Mouse (Mus musculus): ENCODE results near the gene AA467197. TPM values are rescaled to one million over a fixed set of nuclear protein-coding genes. Genes with fewer than 3 reads are reported as not detected.

AA467197 gene
- under 1 TPM in 1 of 2 experiments, not detected in 1; 0.56 TPM for total RNA-seq (2021)
- long read RNA-seq, experiment 1: 0 reads
- long read RNA-seq, experiment 2: 0 reads

DNA sequence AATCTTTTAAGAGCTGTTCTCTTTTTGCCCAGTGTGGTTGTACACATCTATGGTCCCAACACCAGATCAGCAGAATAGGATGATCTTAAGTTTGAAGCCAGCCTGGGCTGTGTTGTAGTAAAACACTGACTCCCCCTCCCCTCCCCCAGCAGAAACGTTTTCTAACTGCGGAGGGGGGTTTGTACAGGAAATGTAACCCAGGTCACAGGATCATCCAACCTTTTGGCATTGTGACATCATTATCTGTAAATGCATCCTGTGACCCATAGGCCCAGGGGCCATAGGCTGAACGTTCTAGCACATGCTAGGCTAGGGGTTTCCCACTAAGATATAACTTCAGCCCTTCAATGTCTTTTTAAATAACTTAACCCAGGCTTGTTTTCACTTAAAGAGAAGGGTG lies at the start of gene AA467197:
Gene AA467197, plus strand, starts transcription at position 301 of the 400 bp plus-strand sequence.
- intact Hi-C loops (cut with DNase I): loop anchor here (10.0 kb wide), 1 partner anchor 118 kb away; no protein-coding TSS in a partner anchor
- DNase-seq: no peak

DNA sequence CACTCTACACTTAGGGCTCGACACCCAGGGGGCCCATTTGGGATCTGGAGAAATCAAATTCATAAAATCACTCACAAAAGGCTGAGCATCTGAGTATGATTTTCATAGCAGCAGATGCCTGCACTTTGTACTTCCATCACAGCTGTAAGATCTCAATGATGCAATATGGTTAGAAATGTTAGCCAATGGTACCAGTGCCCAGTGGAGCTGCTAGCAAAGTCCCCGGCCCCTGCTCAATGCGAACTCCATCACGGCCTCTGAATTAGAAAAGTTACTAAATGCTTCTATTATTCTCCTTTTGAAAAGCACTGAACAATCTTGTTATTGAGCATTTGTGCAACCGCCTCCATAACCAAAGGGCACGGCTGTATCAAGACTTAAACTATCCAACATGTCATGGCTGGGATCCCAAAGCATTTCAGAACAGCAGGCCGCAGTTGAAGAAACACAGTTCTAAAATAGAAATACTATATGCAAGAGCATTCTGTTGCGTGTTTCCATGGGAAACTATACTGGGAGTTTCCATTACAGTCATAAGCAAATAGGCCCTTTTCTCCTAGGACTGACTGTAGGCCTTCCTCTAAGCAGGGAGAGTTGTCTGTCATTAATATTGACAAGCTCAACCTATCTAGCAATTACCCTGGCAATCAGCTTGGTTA lies 48.8 kb upstream of the AA467197 start:
- intact Hi-C loops (cut with DNase I): no loop called here
- no peak for DNase-seq

DNA sequence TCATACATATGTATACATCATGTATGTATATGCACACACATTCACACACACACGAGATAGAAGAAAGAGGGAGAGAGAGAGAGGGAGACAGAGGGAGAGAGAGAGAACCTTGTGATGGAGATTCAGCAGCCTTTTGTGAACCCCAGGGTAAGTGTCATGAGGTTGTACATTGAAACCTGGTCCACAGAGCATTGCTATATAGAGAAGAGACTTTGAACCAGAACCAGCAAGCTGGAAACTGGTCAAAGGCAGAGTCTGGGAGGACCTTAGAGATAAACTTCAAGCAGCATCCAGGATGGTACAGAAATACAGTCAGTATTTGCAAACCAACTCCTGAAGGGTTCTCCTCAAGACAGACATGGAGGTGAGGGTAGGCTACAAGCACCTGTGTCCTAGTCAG lies 46.4 kb upstream of the AA467197 start:
- intact Hi-C loops (cut with DNase I): no loop called here
- DNase-seq: no peak

DNA sequence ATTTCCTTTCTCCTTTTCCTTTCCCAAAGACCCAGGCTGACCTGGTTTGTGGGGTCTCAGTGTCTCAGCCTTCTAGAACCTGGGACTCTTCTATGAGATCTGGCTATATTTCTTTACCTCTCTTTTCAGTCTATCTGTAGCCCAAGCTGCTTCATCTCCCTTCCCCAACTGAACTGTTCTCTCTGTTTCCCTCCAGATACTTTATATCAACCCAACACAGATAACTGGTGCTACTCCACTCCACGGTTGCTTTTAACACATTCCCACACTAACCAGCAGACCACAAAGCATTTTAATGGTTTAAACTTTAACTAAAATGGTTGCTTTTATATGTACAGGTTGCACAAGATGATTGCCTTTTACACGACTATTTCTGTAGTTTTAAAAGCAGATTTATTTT lies 45.6 kb upstream of the AA467197 start:
- DNase-seq: no peak
- intact Hi-C loops (cut with DNase I): no loop called here

DNA sequence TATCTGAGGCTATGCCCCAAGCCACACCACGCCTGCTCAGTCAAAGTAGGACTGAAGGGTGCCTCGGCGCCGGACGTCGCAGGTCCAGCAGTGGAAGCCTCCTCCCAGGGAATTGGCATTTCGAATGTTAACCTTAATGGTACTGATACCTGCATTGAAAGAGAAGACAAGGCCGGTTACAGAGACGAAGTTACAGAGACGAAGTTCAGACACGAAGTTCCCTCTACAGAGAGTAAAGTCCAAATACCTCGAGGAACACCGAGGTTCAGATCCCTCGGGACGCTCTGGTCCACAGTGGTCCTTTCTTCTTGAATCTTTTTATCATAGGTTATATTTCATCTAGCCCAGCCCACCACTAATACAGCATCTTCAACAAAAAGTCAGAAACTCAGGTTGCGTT lies 41.3 kb upstream of the AA467197 start:
- intact Hi-C loops (cut with DNase I): no loop called here
- no peak for DNase-seq

DNA sequence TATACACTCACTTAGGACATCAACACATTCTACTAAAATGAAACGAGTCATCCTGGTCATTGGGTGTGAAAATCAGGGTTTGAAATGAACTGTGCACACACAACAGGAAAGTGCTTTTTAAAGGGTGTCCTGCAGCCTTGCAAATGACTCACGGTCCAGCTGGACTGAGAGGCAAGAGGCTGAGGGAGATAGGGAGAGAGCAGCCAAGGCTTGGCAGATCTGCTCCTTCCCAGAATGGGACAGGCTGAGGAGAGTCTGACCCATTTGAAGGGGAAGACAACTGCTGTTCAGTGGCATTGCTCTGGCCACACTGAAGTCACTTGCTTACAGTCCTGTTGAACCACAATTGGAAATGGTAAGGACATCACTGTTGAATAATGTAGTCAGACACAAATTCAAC lies 37.0 kb upstream of the AA467197 start:
- intact Hi-C loops (cut with DNase I): no loop called here
- peak in 1 of 2 experiments; percentile 15 for DNase-seq

DNA sequence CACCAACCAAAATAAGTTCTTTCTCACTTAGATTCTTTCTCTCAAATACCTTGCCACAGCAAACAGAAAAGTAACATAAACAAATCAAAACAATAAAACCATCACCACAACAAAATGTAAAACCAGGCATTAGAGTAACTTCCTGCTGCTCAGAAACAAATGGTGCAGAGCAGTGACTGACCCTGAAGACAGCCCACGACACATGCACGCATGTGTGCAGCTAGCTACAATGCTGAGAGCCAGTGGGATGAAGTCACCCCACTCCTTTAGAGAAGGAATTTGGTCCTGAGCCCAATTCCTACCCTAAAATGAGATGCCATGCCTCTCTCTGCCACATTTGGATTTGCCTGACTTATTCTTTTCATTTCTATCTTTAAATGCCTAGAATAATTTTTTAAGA lies 35.4 kb upstream of the AA467197 start:
- intact Hi-C loops (cut with DNase I): no loop called here
- no peak for DNase-seq

DNA sequence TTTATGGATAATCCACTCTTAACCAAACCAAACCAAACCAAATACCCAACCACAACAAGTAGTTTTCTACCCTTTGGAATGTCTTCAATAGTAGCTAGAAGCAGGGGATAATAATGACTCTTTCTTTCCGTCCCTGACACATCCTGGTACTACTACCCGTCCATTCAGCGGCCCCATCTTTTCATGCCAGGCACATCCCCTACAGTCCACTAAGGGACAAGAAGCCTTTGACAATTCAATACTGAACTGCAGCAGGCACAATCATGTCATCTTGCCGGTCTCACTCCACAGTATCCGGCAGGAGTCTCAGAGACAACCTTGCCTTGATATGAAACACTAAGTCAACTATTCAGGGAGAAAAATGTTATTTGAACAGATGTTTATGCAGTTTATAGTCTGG lies 31.0 kb upstream of the AA467197 start:
- DNase-seq: no peak
- intact Hi-C loops (cut with DNase I): no loop called here

DNA sequence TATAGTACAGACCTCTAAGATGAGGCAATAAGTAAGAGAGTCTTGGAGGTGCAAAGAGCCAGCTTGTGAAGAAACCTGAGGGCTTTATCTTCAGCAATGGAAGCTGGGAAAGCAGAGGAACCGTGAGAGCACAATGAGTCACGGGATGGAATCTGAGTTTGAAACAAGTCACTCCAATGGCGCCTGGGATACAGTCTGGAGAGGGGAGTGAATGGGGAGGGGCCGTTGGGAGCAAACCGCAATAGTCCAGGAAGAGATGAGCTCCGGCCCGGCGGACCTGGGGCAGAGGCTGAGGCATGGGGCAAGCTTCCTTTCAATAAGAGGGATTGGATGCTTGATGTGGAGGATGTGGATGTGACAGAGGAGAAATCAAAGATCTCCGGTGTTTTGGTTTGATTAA lies 28.0 kb upstream of the AA467197 start:
- intact Hi-C loops (cut with DNase I): no loop called here
- DNase-seq: no peak

DNA sequence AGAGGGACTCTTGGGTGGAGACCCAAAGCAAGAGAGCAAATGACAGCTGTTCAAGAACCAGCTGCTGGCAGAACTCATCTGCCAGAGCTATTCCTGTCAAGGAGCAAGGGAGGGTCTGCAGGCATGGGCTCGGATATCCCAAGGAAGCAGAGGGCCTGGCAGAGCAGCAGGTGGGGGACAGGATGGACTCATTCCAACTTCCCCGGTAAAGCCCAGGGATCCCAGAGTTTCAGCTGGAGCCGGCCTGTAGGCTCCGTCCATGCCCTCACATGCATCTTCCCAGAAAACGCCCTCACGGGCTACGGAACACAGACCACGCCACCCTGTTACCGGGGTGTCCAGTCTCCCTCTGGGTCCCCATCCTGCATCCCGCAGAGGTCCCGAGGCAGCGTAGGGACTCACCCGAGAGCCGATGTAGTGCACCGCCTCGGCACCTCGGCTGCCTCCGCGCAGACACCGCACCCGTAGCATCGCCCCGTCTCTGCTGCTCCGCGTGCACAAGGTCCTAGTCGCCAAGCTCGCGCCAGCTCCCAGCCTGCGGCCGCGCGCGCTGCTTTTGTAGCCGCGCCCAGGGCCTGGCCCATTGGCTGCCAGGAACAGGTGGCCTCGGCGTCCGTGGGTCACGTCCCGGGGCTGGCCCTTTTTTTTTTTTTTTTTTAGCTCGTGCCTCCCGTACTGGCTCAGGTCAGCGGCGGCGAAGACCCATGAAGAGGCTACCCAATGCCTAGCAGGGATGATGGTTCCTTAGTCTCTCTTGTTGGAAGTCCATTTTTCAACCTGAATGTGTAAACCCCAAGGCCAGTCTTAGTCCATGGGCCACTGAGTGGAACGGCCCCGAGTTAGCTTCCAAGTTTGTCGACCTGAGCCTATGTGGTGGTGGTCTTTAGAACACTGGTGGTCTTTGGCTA lies 25.8 kb upstream of the AA467197 start, which contains the start of gene Gatm:
Gene Gatm, minus strand, starts transcription at position 558 of the 908 bp plus-strand sequence.
- peak; percentile 45 to 59 for DNase-seq
- intact Hi-C loops (cut with DNase I): loop anchor here (5.0 kb wide), 1 partner anchor 39 kb away; no protein-coding TSS in a partner anchor

DNA sequence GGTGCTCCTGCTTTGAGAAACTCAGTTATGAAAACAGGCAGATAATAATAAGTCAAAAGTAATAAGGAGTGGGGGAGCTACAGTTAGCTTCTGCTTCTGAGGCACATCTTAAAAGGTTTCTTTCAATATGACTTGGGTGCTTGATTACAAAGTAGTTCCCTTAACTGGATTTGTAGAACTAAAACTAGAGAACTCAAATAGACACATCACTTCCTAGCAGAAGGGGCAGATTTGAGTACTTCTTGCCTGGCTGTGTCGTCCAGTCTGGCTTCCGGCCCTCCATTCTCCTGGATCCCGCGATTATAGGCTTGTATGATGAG lies 25.2 kb upstream of the AA467197 start:
- DNase-seq: no peak
- intact Hi-C loops (cut with DNase I): loop anchor here (5.0 kb wide), 1 partner anchor 39 kb away; no protein-coding TSS in a partner anchor

DNA sequence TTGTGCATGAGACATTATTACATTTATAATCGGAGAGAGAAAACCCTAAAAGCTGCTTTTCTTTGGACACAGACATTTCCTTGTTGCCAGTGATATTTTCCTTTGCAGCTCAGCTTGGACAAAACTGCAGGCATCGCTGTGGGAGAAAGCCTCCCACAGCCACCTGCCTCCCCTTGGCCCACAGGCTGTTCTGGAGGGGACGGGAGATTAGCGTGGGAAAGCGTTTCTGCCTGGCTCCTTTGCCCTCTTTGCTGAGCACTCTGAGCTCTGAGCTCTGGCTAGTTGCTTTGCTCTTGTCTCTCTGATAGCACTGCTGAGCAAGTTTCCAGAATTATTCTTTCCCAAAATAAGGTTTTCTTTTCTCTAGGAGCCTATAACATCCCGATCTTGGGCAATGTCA lies 20.5 kb upstream of the AA467197 start:
- intact Hi-C loops (cut with DNase I): no loop called here
- no peak for DNase-seq

DNA sequence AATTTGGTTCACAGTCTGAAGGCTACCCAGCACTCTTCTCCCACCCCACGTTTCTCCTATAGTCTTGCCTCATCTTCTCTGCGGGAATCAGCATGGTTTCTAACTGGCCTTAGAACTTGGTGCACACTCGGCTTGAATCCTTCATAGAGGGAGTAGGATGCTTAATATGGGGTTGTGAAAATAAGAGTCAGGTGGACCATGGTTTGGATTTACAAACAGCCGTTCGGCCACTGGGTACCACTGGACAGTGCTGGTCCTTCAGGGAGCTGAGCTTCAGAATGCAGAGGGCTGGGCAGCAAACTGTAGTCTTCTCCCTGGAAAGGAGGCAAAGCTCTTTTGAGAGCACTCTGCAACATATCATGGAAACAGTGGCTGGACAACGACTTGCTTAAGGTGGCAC lies 19.0 kb upstream of the AA467197 start:
- DNase-seq: no peak
- intact Hi-C loops (cut with DNase I): no loop called here

DNA sequence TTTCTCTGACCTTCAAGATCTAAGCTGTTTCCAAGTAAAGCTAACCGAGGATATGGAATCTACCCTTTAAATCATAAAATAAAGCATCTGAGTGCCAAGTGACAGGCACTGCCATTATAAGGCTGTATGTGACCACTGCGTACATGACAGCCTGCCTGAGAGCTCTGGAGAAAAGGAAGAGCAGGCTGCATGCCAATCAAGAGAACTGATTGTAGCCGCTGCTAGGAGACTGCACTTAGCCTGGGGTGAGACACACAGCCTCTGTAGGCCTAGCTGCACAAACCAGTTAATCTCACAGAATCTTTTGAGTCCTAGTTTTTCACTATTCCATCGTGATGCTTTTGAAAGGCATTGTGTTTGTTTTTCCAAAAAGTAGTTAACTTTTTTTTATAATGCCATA lies 18.1 kb upstream of the AA467197 start:
- DNase-seq: no peak
- intact Hi-C loops (cut with DNase I): no loop called here

DNA sequence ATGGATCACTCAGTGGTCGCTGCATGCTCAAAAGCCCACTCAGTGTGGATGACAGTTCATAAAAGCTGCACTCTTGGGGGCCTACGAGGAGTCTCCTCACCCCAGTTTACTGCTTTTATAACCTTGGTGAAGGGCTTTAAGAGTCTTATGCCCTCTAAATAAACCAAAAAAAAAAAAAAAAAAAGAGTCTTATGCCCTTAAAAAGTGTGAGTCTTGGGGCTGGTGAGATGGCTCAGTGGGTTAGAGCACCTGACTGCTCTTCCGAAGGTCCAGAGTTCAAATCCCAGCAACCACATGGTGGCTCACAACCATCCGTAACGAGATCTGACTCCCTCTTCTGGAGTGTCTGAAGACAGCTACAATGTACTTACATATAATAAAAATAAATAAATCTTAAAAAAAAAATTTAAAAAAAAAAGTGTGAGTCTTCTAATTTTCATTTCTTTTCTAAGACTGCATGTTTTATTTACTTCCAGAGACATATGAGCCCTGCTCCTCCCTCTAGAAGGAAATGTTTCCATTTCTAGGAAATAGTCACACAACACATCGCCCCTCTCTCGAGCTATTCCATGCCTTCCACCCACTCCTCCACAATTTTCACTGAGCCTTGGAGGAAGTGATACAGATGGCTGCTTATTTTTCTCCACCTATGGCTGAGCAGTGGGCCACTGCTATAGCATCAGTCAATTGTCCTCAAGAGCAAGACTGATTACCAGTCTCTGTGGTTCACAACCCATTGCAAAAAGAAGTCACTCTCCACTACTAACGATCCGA lies 15.3 kb upstream of the AA467197 start:
- DNase-seq: no peak
- intact Hi-C loops (cut with DNase I): loop anchor here (10.0 kb wide), 2 partner anchors 237 to 277 kb away; no protein-coding TSS in a partner anchor

DNA sequence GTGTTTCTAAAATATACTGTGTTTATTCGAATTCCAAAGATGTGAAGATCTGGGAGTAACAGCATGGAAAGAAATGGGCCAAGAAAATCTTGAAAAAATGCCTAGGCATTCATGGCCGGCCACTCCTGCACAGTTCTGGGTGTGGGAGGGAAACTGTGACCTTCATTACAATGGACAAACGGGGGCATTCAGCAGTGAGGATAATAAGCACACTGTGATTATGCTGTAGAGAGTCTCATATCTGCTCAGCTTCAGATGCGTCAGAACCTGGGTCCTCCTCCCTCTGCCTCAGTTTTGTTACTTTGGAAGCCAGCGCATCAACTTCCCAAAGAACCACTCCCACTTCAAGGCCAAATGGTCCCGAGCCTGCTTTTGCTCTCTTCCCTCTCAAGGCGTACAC lies 10.9 kb upstream of the AA467197 start:
- no peak for DNase-seq
- intact Hi-C loops (cut with DNase I): loop anchor here (10.0 kb wide), 2 partner anchors 241 to 281 kb away; no protein-coding TSS in a partner anchor

DNA sequence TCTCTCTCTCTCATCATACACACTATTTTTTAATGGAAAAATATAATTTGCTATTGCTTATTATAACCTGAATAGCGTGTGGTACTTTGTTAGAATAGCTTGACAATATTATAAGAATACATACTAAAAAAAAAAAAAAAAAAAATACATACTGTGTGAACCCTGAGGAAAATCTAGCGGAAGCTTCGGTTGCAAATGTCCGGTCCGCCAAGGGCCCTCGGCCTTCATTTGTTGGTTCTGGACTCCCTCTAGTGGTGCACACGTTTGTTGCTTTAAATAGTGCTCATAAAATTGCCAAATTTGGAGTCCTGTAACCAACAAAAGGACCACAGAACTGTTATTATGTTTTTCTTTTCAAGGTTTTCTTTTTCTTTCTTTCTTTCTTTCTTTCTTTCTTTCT lies 7.8 kb upstream of the AA467197 start:
- intact Hi-C loops (cut with DNase I): loop anchor here (2.0 to 10.0 kb wide), 3 partner anchors 58 to 284 kb away; no protein-coding TSS in a partner anchor
- peak; percentile 40 to 57 for DNase-seq

DNA sequence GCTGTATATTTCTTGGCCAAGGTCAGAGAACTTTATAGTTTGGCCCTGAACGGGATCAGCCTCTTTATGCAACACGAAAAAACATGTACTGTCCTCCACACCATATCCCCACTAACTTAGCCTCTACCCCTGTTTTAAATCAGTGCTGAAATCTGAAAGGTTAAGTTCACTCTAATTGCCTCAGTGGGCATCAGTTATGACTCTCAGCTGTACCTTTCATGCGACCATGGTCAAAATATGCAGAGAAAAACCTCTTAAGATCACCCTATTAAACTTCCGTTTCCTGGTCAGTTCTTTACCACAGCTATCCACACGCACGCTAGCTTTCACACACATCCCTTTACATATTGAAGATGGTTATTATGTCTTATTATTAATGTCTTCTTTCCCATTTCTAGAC lies 6.9 kb upstream of the AA467197 start:
- intact Hi-C loops (cut with DNase I): loop anchor here (2.0 to 10.0 kb wide), 4 partner anchors 59 to 285 kb away; no protein-coding TSS in a partner anchor
- DNase-seq: no peak

DNA sequence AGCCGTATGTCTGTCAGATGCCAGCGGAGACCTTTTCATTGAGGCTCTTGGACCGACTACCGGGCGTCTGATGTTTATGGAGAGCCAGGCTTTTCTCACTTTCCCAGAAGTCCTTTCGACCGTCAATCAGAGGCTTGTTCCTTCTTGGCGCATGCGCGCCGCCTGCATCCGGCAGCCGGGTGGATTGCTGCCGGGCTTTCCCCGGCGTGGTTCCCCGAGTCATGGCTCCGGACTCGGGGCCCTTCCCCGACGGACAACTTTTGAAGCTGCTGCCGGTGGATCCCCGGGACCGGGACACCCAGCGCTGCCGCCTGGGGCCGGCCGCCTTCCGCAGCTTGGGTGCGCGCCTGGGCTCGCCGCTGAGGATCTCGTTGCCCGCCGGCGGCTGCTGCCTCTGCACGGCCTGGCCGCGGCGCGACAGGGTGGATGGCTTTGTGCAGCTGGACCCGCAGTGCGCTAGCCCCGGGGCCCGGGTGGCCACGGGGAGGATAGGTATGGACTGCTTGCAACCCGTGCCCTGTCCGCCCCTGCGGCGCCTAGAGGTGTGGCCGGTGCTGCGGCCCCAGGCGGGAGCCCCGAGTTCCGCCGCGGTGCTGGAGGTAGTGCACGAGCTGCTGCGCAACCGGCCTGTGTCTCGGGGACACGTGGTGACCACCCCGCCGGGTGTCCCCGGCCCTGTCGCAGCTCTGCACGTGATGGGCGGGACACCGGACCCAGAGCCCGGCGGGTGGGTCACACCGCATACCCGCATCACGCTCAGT lies 6.1 kb upstream of the AA467197 start:
- intact Hi-C loops (cut with DNase I): loop anchor here (10.0 kb wide), 1 partner anchor 124 kb away; no protein-coding TSS in a partner anchor
- peak; percentile 79 to 83 for DNase-seq
